Mouse (Mus musculus): Measurements from ENCODE around the gene Coq5. TPM values are rescaled to one million over a fixed set of nuclear protein-coding genes. Genes with fewer than 3 reads are reported as not detected.

The Coq5 gene
- polyA plus RNA-seq (2012): 17.6 and 18.8 TPM in 2 replicates

GRCm38 (mm10) chr5:115279226-115280049 lies at the start of gene Coq5:
Gene Coq5, plus strand, starts transcription at chr5:115279666.

GRCm38 (mm10) chr5:115235786-115236263 lies 43.6 kb upstream of the Coq5 start, which contains the start of gene Pop5:
Gene Pop5, plus strand, starts transcription at chr5:115235836.

GRCm38 (mm10) chr5:115272812-115273548 lies 6.5 kb upstream of the Coq5 start, which contains the start of gene Rnf10:
Gene Rnf10, minus strand, starts transcription at chr5:115272898.

GRCm38 (mm10) chr5:115300792-115301614 lies 21.5 kb downstream of the Coq5 start, which contains the start of gene Dynll1:
Gene Dynll1, minus strand, starts transcription at chr5:115300999.

GRCm38 (mm10) chr5:115326875-115327609 lies 47.6 kb downstream of the Coq5 start, which contains the start of gene Srsf9:
Gene Srsf9, plus strand, starts transcription at chr5:115327177.

GRCm38 (mm10) chr5:115340577-115341313 lies 61.3 kb downstream of the Coq5 start, which contains the start of the genes Gatc and Triap1:
Gene Gatc, minus strand, starts transcription at chr5:115341178.
Gene Triap1, plus strand, starts transcription at chr5:115341225.

Other genes starting within 250 kb of the Coq5 start
- not detected in 2 replicates for gene Gm10401, start 181.4 kb upstream of the Coq5 start, polyA plus RNA-seq (2012)
- 57.8 and 61.9 TPM in 2 replicates for gene Acads, start 160.3 kb upstream of the Coq5 start, polyA plus RNA-seq (2012)
- gene Unc119b, start 144.7 kb upstream of the Coq5 start, polyA plus RNA-seq (2012): 40.0 and 46.4 TPM in 2 replicates
- 66.7 and 90.8 TPM in 2 replicates for gene Mlec, start 121.5 kb upstream of the Coq5 start, polyA plus RNA-seq (2012)
- gene Cabp1, start 85.3 kb upstream of the Coq5 start, polyA plus RNA-seq (2012): 0.37 and 0.73 TPM in 2 replicates
- gene Pop5, start 43.8 kb upstream of the Coq5 start, polyA plus RNA-seq (2012): 13.8 and 18.1 TPM in 2 replicates
- 243 and 252 TPM in 2 replicates for gene Rnf10, start 6.8 kb upstream of the Coq5 start, polyA plus RNA-seq (2012)
- gene Dynll1, start 21.3 kb downstream of the Coq5 start, polyA plus RNA-seq (2012): 412 and 470 TPM in 2 replicates
- gene Srsf9, start 47.5 kb downstream of the Coq5 start, polyA plus RNA-seq (2012): 74.0 and 79.8 TPM in 2 replicates
- gene Gatc, start 61.5 kb downstream of the Coq5 start, polyA plus RNA-seq (2012): 11.6 and 11.8 TPM in 2 replicates
- 4.6 and 6.1 TPM in 2 replicates for gene Triap1, start 61.6 kb downstream of the Coq5 start, polyA plus RNA-seq (2012)
- 1,870 and 2,088 TPM in 2 replicates for gene Cox6a1, start 69.3 kb downstream of the Coq5 start, polyA plus RNA-seq (2012)
- gene Msi1, start 149.9 kb downstream of the Coq5 start, polyA plus RNA-seq (2012): not detected in 2 replicates
- gene Pla2g1b, start 186.6 kb downstream of the Coq5 start, polyA plus RNA-seq (2012): not detected in 2 replicates
- 6.3 and 8.1 TPM in 2 replicates for gene Sirt4, start 205.1 kb downstream of the Coq5 start, polyA plus RNA-seq (2012)
- gene Pxn, start 227.0 kb downstream of the Coq5 start, polyA plus RNA-seq (2012): 230 and 240 TPM in 2 replicates

All from megakaryocyte-erythroid progenitor cell, adult 5 weeks (primary cell).